Mouse (Mus musculus) left cerebral cortex, postnatal 10 days (tissue): Measurements from ENCODE around the gene Rtn4. TPM values are rescaled to one million over a fixed set of nuclear protein-coding genes. Genes with fewer than 3 reads are reported as not detected.
A peak's percentile ranks its signal among the peaks of the same experiment; 100 is the strongest.
"Not testable (repeated sequence)": the region's sequence is repeated elsewhere in the genome, so short reads cannot be mapped to it uniquely, and the experiment has no call there.

Experiments
- DNase-seq, 2 experiments: peaks; one replicate each; pipeline ENCODE4 v3.0.0; 2021 to 2022; ENCODE audit warnings: low spot score in 2 of 2, mixed read lengths in 1 of 2; ENCODE audit errors: extremely low spot score in 1 of 2
- intact Hi-C: fragments of 180-260 bp; cut with DNase I; formaldehyde crosslinking; loops from one replicate; pipeline ENCODE4 v1.15.1; 2025
- total RNA-seq, 2 experiments: library from RNA; stranded (reverse); gene quantifications; 2 replicates each; pipeline ENCODE4 v1.2.3; 2021

Gene Rtn4
- total RNA-seq, 2 experiments from 2014 or later: 562 to 579 TPM

GRCm38 (mm10) chr11:29751013-29751412 lies 58.3 kb downstream of the Rtn4 start:
- no peak for DNase-seq
- intact Hi-C loops: no loop called here

GRCm38 (mm10) chr11:29751648-29752611 lies 59.2 kb downstream of the Rtn4 start:
- intact Hi-C loops: no loop called here

GRCm38 (mm10) chr11:29756007-29756406 lies 63.3 kb downstream of the Rtn4 start:
- intact Hi-C loops, DNase-seq: not testable (repeated sequence)

More at GRCm38 (mm10) chr11:29751648-29752611, 59.2 kb downstream of the Rtn4 start:
- no peak for DNase-seq

- DNase-seq: no peak
- intact Hi-C loops: no loop called here
These were observed 65.9 kb downstream of the Rtn4 start for GRCm38 (mm10) chr11:29758617-29759016.

GRCm38 (mm10) chr11:29761387-29761786 lies 68.6 kb downstream of the Rtn4 start:
- intact Hi-C loops: no loop called here
- no peak for DNase-seq

- no peak for DNase-seq
- intact Hi-C loops: no loop called here
These were observed 70.0 kb downstream of the Rtn4 start for GRCm38 (mm10) chr11:29762768-29763167.

- no peak for DNase-seq
- intact Hi-C loops: no loop called here
These were observed 72.3 kb downstream of the Rtn4 start for GRCm38 (mm10) chr11:29765063-29765462.

- intact Hi-C loops: no loop called here
- peak in 1 of 2 experiments; percentile 53 for DNase-seq
These were observed 73.7 kb downstream of the Rtn4 start for GRCm38 (mm10) chr11:29766313-29766982.

- DNase-seq: no peak
- intact Hi-C loops: no loop called here
These were observed 75.8 kb downstream of the Rtn4 start for GRCm38 (mm10) chr11:29768523-29768922.

- intact Hi-C loops: no loop called here
- no peak for DNase-seq
These were observed 78.1 kb downstream of the Rtn4 start for GRCm38 (mm10) chr11:29770666-29771400.

GRCm38 (mm10) chr11:29772279-29772678 lies 79.5 kb downstream of the Rtn4 start:
- intact Hi-C loops: no loop called here
- peak in 1 of 2 experiments; percentile 30 for DNase-seq

- DNase-seq: no peak
- intact Hi-C loops: no loop called here
These were observed 81.5 kb downstream of the Rtn4 start for GRCm38 (mm10) chr11:29774296-29774695.

- intact Hi-C loops: no loop called here
- no peak for DNase-seq
These were observed 82.0 kb downstream of the Rtn4 start for GRCm38 (mm10) chr11:29774760-29775159.

GRCm38 (mm10) chr11:29777964-29778363 lies 85.2 kb downstream of the Rtn4 start:
- DNase-seq: peak; percentile 65 to 69
- intact Hi-C loops: no loop called here

GRCm38 (mm10) chr11:29778936-29779335 lies 86.2 kb downstream of the Rtn4 start:
- intact Hi-C loops: no loop called here

GRCm38 (mm10) chr11:29779409-29780026 lies 86.8 kb downstream of the Rtn4 start:
- intact Hi-C loops: no loop called here
- DNase-seq: no peak

More at GRCm38 (mm10) chr11:29778936-29779335, 86.2 kb downstream of the Rtn4 start:
- no peak for DNase-seq

GRCm38 (mm10) chr11:29786583-29787219 lies 94.0 kb downstream of the Rtn4 start:
- DNase-seq: no peak
- intact Hi-C loops: no loop called here

- DNase-seq: no peak
- intact Hi-C loops: no loop called here
These were observed 94.7 kb downstream of the Rtn4 start for GRCm38 (mm10) chr11:29787473-29787872.
